9 mouse cellular contexts compared by ENCODE assay signal in genomic region chr7:16183663-16184062, GRCm38 (mm10). TPM values are rescaled to one million over a fixed set of nuclear protein-coding genes. Genes with fewer than 3 reads are reported as not detected.
DNase-seq lines count a peak whose midpoint lies in the region; ATAC-seq and TF ChIP-seq lines count a peak whose summit lies in the region.
"Had no signal": no experiment of that assay in that cellular context is flagged by ENCODE, and none has a peak within 500 bp of the region (broad histone marks: within the 10 kb centered on the region; RNA-seq: fewer than 3 reads in every experiment).

No protein-coding gene starts in this region.

- no peak for TF ChIP-seq POLR2A in kidney, adult 2 months (IDR thresholded peaks at IDR 0.05; ENCODE audit: low read depth, low read length)

- peaks cover 58% of the 10 kb centered on the region for H3K36me3 ChIP-seq in neural tube, embryonic 15.5 days
- no peaks in the 10 kb centered on the region for H3K36me3 ChIP-seq in kidney, adult 2 months (ENCODE audit: control insufficient read depth, insufficient read depth, low read length)

- H3K9me3 ChIP-seq in neural tube, embryonic 15.5 days (replicated peaks) = no peaks in the 10 kb centered on the region
- H3K9me3 ChIP-seq: embryonic facial prominence, embryonic 15.5 days had no signal

- DNase-seq in neural tube, embryonic 10.5 days (ENCODE audit: extremely low spot score, low spot score) = peak; percentile 56
- peak; percentile 49 for DNase-seq in adrenal gland, adult 2 months
- DNase-seq in kidney, adult 2 months = peak; percentile 62
- no peak for DNase-seq in frontal cortex, postnatal 10 days (ENCODE audit: low spot score in 2 of 2)
- DNase-seq in cerebellum, adult 11 months = no peak

- H3K27me3 ChIP-seq in neural tube, embryonic 15.5 days (replicated peaks) = no peaks in the 10 kb centered on the region
- no peaks in the 10 kb centered on the region for H3K27me3 ChIP-seq in kidney, adult 2 months (replicated peaks; ENCODE audit: control insufficient read depth, insufficient read depth, low read length)
- H3K27me3 ChIP-seq: embryonic facial prominence, embryonic 15.5 days had no signal

- no peak overlapping the region for H3K4me2 ChIP-seq in neural tube, embryonic 15.5 days
- H3K4me2 ChIP-seq: embryonic facial prominence, embryonic 15.5 days had no signal

- TF ChIP-seq CTCF in kidney, adult 2 months (conservative IDR thresholded peaks at IDR 0.05; ENCODE audit: insufficient read depth, insufficient read length, low read depth, low read length) = no peak

- H3K4me3 ChIP-seq in neural tube, embryonic 15.5 days (replicated peaks) = no peak overlapping the region
- H3K4me3 ChIP-seq in kidney, adult 2 months (ENCODE audit: insufficient read depth, low read depth, low read length) = no peak overlapping the region
- H3K4me3 ChIP-seq: embryonic facial prominence, embryonic 15.5 days had no signal

- no peak overlapping the region for H3K9ac ChIP-seq in neural tube, embryonic 15.5 days (replicated peaks)
- H3K9ac ChIP-seq: embryonic facial prominence, embryonic 15.5 days had no signal

- WGBS in neural tube, embryonic 15.5 days = 43% methylated on average over 8 of the region's 8 CpGs
- WGBS in kidney, adult 2 months = 19% methylated on average over 8 of the region's 8 CpGs

- no peak for ATAC-seq in neural tube, embryonic 15.5 days (ENCODE audit: low FRiP score)
- peak; percentile 78 for ATAC-seq in megakaryocyte-erythroid progenitor cell, adult 5-6 weeks (replicated peaks; ENCODE audit: low FRiP score, low TSS enrichment, poor library complexity, severe bottlenecking)

- no peaks in the 10 kb centered on the region for H3K4me1 ChIP-seq in neural tube, embryonic 15.5 days
- H3K4me1 ChIP-seq in kidney, adult 2 months (ENCODE audit: control insufficient read depth, insufficient read depth, low read length) = no peaks in the 10 kb centered on the region
- H3K4me1 ChIP-seq: embryonic facial prominence, embryonic 15.5 days had no signal

- H3K27ac ChIP-seq in neural tube, embryonic 15.5 days (replicated peaks) = no peak overlapping the region
- H3K27ac ChIP-seq in kidney, adult 2 months (ENCODE audit: insufficient read depth, low read depth, low read length) = no peak overlapping the region
- H3K27ac ChIP-seq: embryonic facial prominence, embryonic 15.5 days; macrophage had no signal

RNA-seq across cellular contexts. Expression of gene Meis3, which starts 8.8 kb away (rescaled TPM):
- 104 and 126 TPM in 2 replicates for polyA plus RNA-seq in neural tube, embryonic 15.5 days (2015; fragmentation: Nextera tagmentation; extraction: Ambion mirVana)
- total RNA-seq in adrenal gland, adult 2 months (2021) = 10 to 100 TPM; 11.5 to 13.8 TPM
- 59.3 and 60.9 TPM in 2 replicates for polyA plus RNA-seq in adrenal gland, adult 2 months (2012; rRNA removed)
- 3.8 and 6.6 TPM in 2 replicates for polyA plus RNA-seq in kidney, adult 2 months (2012; rRNA removed)
- 0.42 and 0.49 TPM in 2 replicates for total RNA-seq in megakaryocyte-erythroid progenitor cell, adult 5-6 weeks (2014; fragmentation: Nextera tagmentation)
- not detected in 2 replicates for total RNA-seq in megakaryocyte-erythroid progenitor cell, adult 5-6 weeks (2017)

RNA-seq across cellular contexts. Expression of gene Dhx34, which starts 38.2 kb away (rescaled TPM):
- polyA plus RNA-seq in neural tube, embryonic 15.5 days (2015; fragmentation: Nextera tagmentation; extraction: Ambion mirVana) = 12.2 and 13.2 TPM in 2 replicates
- 10 to 100 TPM; 10.3 to 12.6 TPM for total RNA-seq in adrenal gland, adult 2 months (2021)
- polyA plus RNA-seq in adrenal gland, adult 2 months (2012; rRNA removed) = 37.1 and 44.3 TPM in 2 replicates
- 22.7 and 28.9 TPM in 2 replicates for polyA plus RNA-seq in kidney, adult 2 months (2012; rRNA removed)
- total RNA-seq in megakaryocyte-erythroid progenitor cell, adult 5-6 weeks (2014; fragmentation: Nextera tagmentation) = 8.2 and 13.8 TPM in 2 replicates
- 3.6 and 3.7 TPM in 2 replicates for total RNA-seq in megakaryocyte-erythroid progenitor cell, adult 5-6 weeks (2017)

RNA-seq across cellular contexts. Expression of gene Slc8a2, which starts 54.0 kb away (rescaled TPM):
- 1.2 and 1.4 TPM in 2 replicates for polyA plus RNA-seq in neural tube, embryonic 15.5 days (2015; fragmentation: Nextera tagmentation; extraction: Ambion mirVana)
- 1 to 10 TPM; 2.0 to 2.6 TPM for total RNA-seq in adrenal gland, adult 2 months (2021)
- polyA plus RNA-seq in adrenal gland, adult 2 months (2012; rRNA removed) = 2.7 and 3.1 TPM in 2 replicates
- 0.33 and 0.38 TPM in 2 replicates for polyA plus RNA-seq in kidney, adult 2 months (2012; rRNA removed)
- total RNA-seq in megakaryocyte-erythroid progenitor cell, adult 5-6 weeks (2014; fragmentation: Nextera tagmentation) = 0.07 TPM in 1 of 2 replicates, not detected in the other
- total RNA-seq in megakaryocyte-erythroid progenitor cell, adult 5-6 weeks (2017) = not detected in 2 replicates
- polyA plus RNA-seq: macrophage had no signal

Comparison
In these comparisons a context has a peak if more than half of its experiments do, and no peak if none do; other contexts are left out.
1. DNase-seq: peak in neural tube, embryonic 10.5 days (single experiment), adrenal gland, adult 2 months (single experiment) and kidney, adult 2 months (single experiment); none in frontal cortex, postnatal 10 days (0 of 2) and cerebellum, adult 11 months (single experiment).